Mouse (Mus musculus): ENCODE data around the gene Lmtk3. TPM values are rescaled to one million over a fixed set of nuclear protein-coding genes. Genes with fewer than 3 reads are reported as not detected.

Gene Lmtk3
- total RNA-seq (2021) = 100 to 1,000 TPM; 274 to 289 TPM
- long read RNA-seq, partial matches to known transcripts = 5 of 6 reads
- long read RNA-seq, other reads (novel, unspliced or antisense) = 1 of 6 reads

- peak; percentile 76 to 85 for DNase-seq (ENCODE audit: low spot score in 2 of 2)
Observed at GRCm38 (mm10) chr7:45783511-45784091, at the start of gene Lmtk3. Lmtk3 (plus strand) TSS chr7:45783738.

- peak; percentile 77 to 91 for DNase-seq (ENCODE audit: low spot score in 2 of 2)
Observed at GRCm38 (mm10) chr7:45739162-45739763, 44.3 kb upstream of the Lmtk3 start.

GRCm38 (mm10) chr7:45739820-45740219, 43.7 kb upstream of the Lmtk3 start:
- DNase-seq (ENCODE audit: low spot score in 2 of 2) = no peak

GRCm38 (mm10) chr7:45741308-45741707, 42.2 kb upstream of the Lmtk3 start:
- DNase-seq (ENCODE audit: low spot score in 2 of 2) = peak in 1 of 2 experiments; percentile 49

GRCm38 (mm10) chr7:45741777-45742176, 41.8 kb upstream of the Lmtk3 start:
- peak in 1 of 2 experiments; percentile 55 for DNase-seq (ENCODE audit: low spot score in 2 of 2)

GRCm38 (mm10) chr7:45742338-45742737, 41.2 kb upstream of the Lmtk3 start:
- peak; percentile 85 to 95 for DNase-seq (ENCODE audit: low spot score in 2 of 2)

- DNase-seq (ENCODE audit: low spot score in 2 of 2) = peak in 1 of 2 experiments; percentile 71
Observed at GRCm38 (mm10) chr7:45744387-45744786, 39.2 kb upstream of the Lmtk3 start.

GRCm38 (mm10) chr7:45746518-45746917, 37.0 kb upstream of the Lmtk3 start:
- DNase-seq (ENCODE audit: low spot score in 2 of 2) = no peak

- no peak for DNase-seq (ENCODE audit: low spot score in 2 of 2)
Observed at GRCm38 (mm10) chr7:45747450-45747849, 36.1 kb upstream of the Lmtk3 start.

GRCm38 (mm10) chr7:45748110-45748509, 35.4 kb upstream of the Lmtk3 start:
- no peak for DNase-seq (ENCODE audit: low spot score in 2 of 2)

- DNase-seq (ENCODE audit: low spot score in 2 of 2) = no peak
Observed at GRCm38 (mm10) chr7:45749401-45749800, 34.1 kb upstream of the Lmtk3 start.

GRCm38 (mm10) chr7:45750162-45750561, 33.4 kb upstream of the Lmtk3 start:
- DNase-seq (ENCODE audit: low spot score in 2 of 2) = no peak

- DNase-seq (ENCODE audit: low spot score in 2 of 2) = no peak
Observed at GRCm38 (mm10) chr7:45755703-45756102, 27.8 kb upstream of the Lmtk3 start.

- DNase-seq (ENCODE audit: low spot score in 2 of 2) = no peak
Observed at GRCm38 (mm10) chr7:45759400-45759799, 24.1 kb upstream of the Lmtk3 start.

GRCm38 (mm10) chr7:45760151-45760550, 23.4 kb upstream of the Lmtk3 start:
- no peak for DNase-seq (ENCODE audit: low spot score in 2 of 2)

GRCm38 (mm10) chr7:45765995-45766394, 17.5 kb upstream of the Lmtk3 start:
- no peak for DNase-seq (ENCODE audit: low spot score in 2 of 2)

GRCm38 (mm10) chr7:45766764-45767163, 16.8 kb upstream of the Lmtk3 start:
- no peak for DNase-seq (ENCODE audit: low spot score in 2 of 2)

GRCm38 (mm10) chr7:45767500-45767899, 16.0 kb upstream of the Lmtk3 start:
- DNase-seq (ENCODE audit: low spot score in 2 of 2) = no peak

- DNase-seq (ENCODE audit: low spot score in 2 of 2) = no peak
Observed at GRCm38 (mm10) chr7:45770427-45771082, 13.0 kb upstream of the Lmtk3 start.

GRCm38 (mm10) chr7:45771101-45771500, 12.4 kb upstream of the Lmtk3 start:
- no peak for DNase-seq (ENCODE audit: low spot score in 2 of 2)

- no peak for DNase-seq (ENCODE audit: low spot score in 2 of 2)
Observed at GRCm38 (mm10) chr7:45775237-45775636, 8.3 kb upstream of the Lmtk3 start.

- DNase-seq (ENCODE audit: low spot score in 2 of 2) = no peak
Observed at GRCm38 (mm10) chr7:45779081-45779641, 4.4 kb upstream of the Lmtk3 start.

Data from layer of hippocampus, adult 18-20 months (tissue).